Mouse (Mus musculus): ENCODE measurements around the gene Olfr285.

- TF ChIP-seq POLR2A (IDR thresholded peaks at IDR 0.05; ENCODE audit: low read depth, low read length), result no peak
- no peak for TF ChIP-seq CTCF (conservative IDR thresholded peaks at IDR 0.05; ENCODE audit: insufficient read depth, insufficient read length, low read depth, low read length)
Measured at GRCm38 (mm10) chr15:98317177-98317724, at the start of gene Olfr285.
